Comparison of ENCODE assay signal across 27 mouse cellular contexts in the genomic region with DNA sequence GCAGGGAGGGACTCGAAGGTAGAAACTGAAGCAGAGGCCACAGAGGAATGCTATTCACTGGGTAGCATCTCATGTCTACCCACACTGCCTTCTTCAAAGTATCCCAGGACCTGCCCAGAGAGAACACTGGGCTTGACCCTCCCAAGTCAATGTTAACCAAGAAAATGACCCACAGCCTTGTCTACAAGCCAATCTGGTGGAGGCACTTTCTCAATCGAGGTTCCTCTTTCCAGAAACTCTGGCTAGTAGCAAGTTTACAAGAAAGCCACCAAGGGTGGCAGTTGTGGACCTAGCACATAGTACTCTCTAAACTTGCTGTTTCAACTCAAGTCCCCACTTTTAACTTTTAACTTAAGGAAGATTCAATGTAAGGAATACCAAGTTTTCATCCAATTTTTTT. TPM values are rescaled to one million over a fixed set of nuclear protein-coding genes. Genes with fewer than 3 reads are reported as not detected.
DNase-seq lines count a peak whose midpoint lies in the region; ATAC-seq and TF ChIP-seq lines count a peak whose summit lies in the region.
"Had no signal": no experiment of that assay in that cellular context is flagged by ENCODE, and none has a peak within 500 bp of the region (broad histone marks: within the 10 kb centered on the region; RNA-seq: fewer than 3 reads in every experiment).

No protein-coding gene starts in this region.

- no peak for TF ChIP-seq POLR2A in bone marrow macrophage, adult 2 months (IDR thresholded peaks at IDR 0.05; ENCODE audit: borderline replicate concordance, low read depth, low read length)

- peak; percentile 94 for DNase-seq in heart, adult 11 months
- DNase-seq in heart, postnatal 4 days, result no peak
- DNase-seq in kidney, postnatal 14 days, result no peak
- DNase-seq in spleen, adult 18-20 months, result no peak
- DNase-seq in right cerebral cortex, postnatal 36 days (ENCODE audit: low spot score in 2 of 2), result no peak
- DNase-seq: adrenal gland, adult 2 months; cerebellum, adult 11-12 months; cerebellum, adult 9-11 months; gastrocnemius, postnatal 25 days; kidney, adult 9 months; kidney, postnatal 10 days; layer of hippocampus, adult 9-11 months; liver, embryonic 13.5 days; lung, postnatal 14 days; thymus, postnatal 14 days had no signal

- peaks cover 22% of the 10 kb centered on the region for H3K4me1 ChIP-seq in bone marrow macrophage, adult 2 months (ENCODE audit: control insufficient read depth, insufficient read depth, low read length)
- H3K4me1 ChIP-seq: forebrain, embryonic 13.5 days; limb, embryonic 10.5 days; limb, embryonic 15.5 days; midbrain, embryonic 10.5 days; midbrain, embryonic 15.5 days had no signal

- H3K27ac ChIP-seq in bone marrow macrophage, adult 2 months (ENCODE audit: insufficient read depth, low read depth, low read length), result peak overlapping the region; percentile 100
- H3K27ac ChIP-seq: forebrain, embryonic 13.5 days; heart, embryonic 15.5 days; hindbrain, embryonic 14.5 days; limb, embryonic 10.5 days; limb, embryonic 15.5 days; liver, embryonic 13.5 days; midbrain, embryonic 10.5 days; midbrain, embryonic 15.5 days had no signal

- no peak for TF ChIP-seq CTCF in bone marrow macrophage, adult 2 months (IDR thresholded peaks at IDR 0.05; ENCODE audit: low read depth, low read length)

- ATAC-seq in hematopoietic stem cell, adult 5-6 weeks (replicated peaks in 1 of 2; ENCODE audit: insufficient read depth in 1 of 2, low FRiP score in 2 of 2, low TSS enrichment in 1 of 2, low read depth in 1 of 2, poor library complexity in 2 of 2, severe bottlenecking in 2 of 2), result peak; percentile 39 to 46; a peak in 2 of 4 replicates
- peak; percentile 77 for ATAC-seq in monocyte, adult 5-6 weeks (replicated peaks; ENCODE audit: insufficient number of reproducible peaks, low FRiP score, low TSS enrichment, poor library complexity, severe bottlenecking)
- ATAC-seq: activated CD4-positive, CD25-positive, alpha-beta regulatory T cell, adult 4 months; forebrain, embryonic 13.5 days; intestine, postnatal 0 days; midbrain, embryonic 15.5 days had no signal

- peak overlapping the region; percentile 63 for H3K4me3 ChIP-seq in bone marrow macrophage, adult 2 months (ENCODE audit: insufficient read depth, low read length)
- H3K4me3 ChIP-seq: forebrain, embryonic 13.5 days; heart, embryonic 15.5 days; limb, embryonic 10.5 days; limb, embryonic 15.5 days; liver, embryonic 13.5 days; midbrain, embryonic 10.5 days; midbrain, embryonic 15.5 days had no signal

RNA-seq across cellular contexts. Expression of gene C3ar1, which starts 3.3 kb away (rescaled TPM):
- 1 to 10 TPM; 1.7 to 1.8 TPM for total RNA-seq in heart, postnatal 4 days (2021)
- polyA plus RNA-seq in bone marrow macrophage, adult 2 months (2012; ENCODE audit: insufficient read depth, insufficient read length, missing spikeins), result 718 and 808 TPM in 2 replicates
- total RNA-seq in hematopoietic stem cell, adult 5-6 weeks (2017), result 0.19 and 0.55 TPM in 2 replicates
- 1.8 to 13.4 TPM (median 9.7 TPM) in 3 replicates for total RNA-seq in monocyte, adult 5-6 weeks (2017)

RNA-seq across cellular contexts. Expression of gene Necap1, which starts 21.6 kb away (rescaled TPM):
- total RNA-seq in heart, postnatal 4 days (2021), result 10 to 100 TPM; 32.8 to 35.5 TPM
- 61.2 and 67.3 TPM in 2 replicates for polyA plus RNA-seq in bone marrow macrophage, adult 2 months (2012; ENCODE audit: insufficient read depth, insufficient read length, missing spikeins)
- total RNA-seq in hematopoietic stem cell, adult 5-6 weeks (2017), result 16.7 and 21.1 TPM in 2 replicates
- total RNA-seq in monocyte, adult 5-6 weeks (2017), result 52.8 to 81.1 TPM (median 65.0 TPM) in 3 replicates

RNA-seq across cellular contexts. Expression of gene Foxj2, which starts 33.0 kb away (rescaled TPM):
- 10 to 100 TPM; 24.6 to 25.3 TPM for total RNA-seq in heart, postnatal 4 days (2021)
- polyA plus RNA-seq in bone marrow macrophage, adult 2 months (2012; ENCODE audit: insufficient read depth, insufficient read length, missing spikeins), result 30.3 and 34.4 TPM in 2 replicates
- 8.9 and 9.7 TPM in 2 replicates for total RNA-seq in hematopoietic stem cell, adult 5-6 weeks (2017)
- total RNA-seq in monocyte, adult 5-6 weeks (2017), result 17.1 to 28.8 TPM (median 25.1 TPM) in 3 replicates

RNA-seq across cellular contexts. Expression of gene Slc2a3, which starts 51.3 kb away (rescaled TPM):
- 1 to 10 TPM; 2.0 to 3.3 TPM for total RNA-seq in heart, postnatal 4 days (2021)
- polyA plus RNA-seq in bone marrow macrophage, adult 2 months (2012; ENCODE audit: insufficient read depth, insufficient read length, missing spikeins), result 5.8 and 6.4 TPM in 2 replicates
- 64.6 and 82.1 TPM in 2 replicates for total RNA-seq in hematopoietic stem cell, adult 5-6 weeks (2017)
- 57.5 to 73.6 TPM (median 60.1 TPM) in 3 replicates for total RNA-seq in monocyte, adult 5-6 weeks (2017)
